Mouse (Mus musculus) CH12.LX (cell line): ENCODE results near the gene Myl9. TPM values are rescaled to one million over a fixed set of nuclear protein-coding genes. Genes with fewer than 3 reads are reported as not detected.

Experiments
- DNase-seq: peaks from one replicate; pipeline ENCODE4 v3.0.0-alpha.2; 2013; ENCODE audit errors: extremely low read depth
- H3K27ac ChIP-seq: 2 replicates; pipeline ENCODE4 v1.5.1; 2012; ENCODE audit warnings: low read depth, mild to moderate bottlenecking, control low read depth, moderate library complexity; ENCODE audit not compliant: insufficient read depth
- H3K27me3 ChIP-seq: replicated peaks from 2 replicates; pipeline ENCODE3; 2012; ENCODE audit warnings: inconsistent platforms
- H3K36me3 ChIP-seq, 2 experiments: replicated peaks in 1 of 2; 2 replicates each; pipeline versions ENCODE3 to v1.6.1; 2012; ENCODE audit warnings: inconsistent platforms in 1 of 2, low read length in 1 of 2, mild to moderate bottlenecking in 1 of 2, mixed read lengths in 1 of 2, moderate library complexity in 1 of 2; ENCODE audit not compliant: control insufficient read depth in 1 of 2, insufficient read depth in 1 of 2
- H3K4me1 ChIP-seq, 2 experiments: 2 replicates each; pipeline ENCODE4 v1.6.1; 2012; ENCODE audit warnings: inconsistent platforms in 1 of 2, moderate library complexity in 1 of 2; ENCODE audit not compliant: insufficient read depth in 2 of 2, control insufficient read depth in 1 of 2
- H3K4me2 ChIP-seq: 2 replicates; pipeline ENCODE4 v1.6.1; 2012; ENCODE audit warnings: low read depth, mild to moderate bottlenecking, control low read depth; ENCODE audit not compliant: poor library complexity, insufficient read depth, severe bottlenecking
- H3K4me3 ChIP-seq, 3 experiments: fragments of 150-350 bp in 1 of 3; sonication (generic) in 1 of 3; replicated peaks in 1 of 3; 2 replicates each; pipeline versions ENCODE3 to v1.5.1; 2011 to 2012; ENCODE audit warnings: low read depth in 2 of 3, low read length in 2 of 3, mild to moderate bottlenecking in 2 of 3, moderate library complexity in 2 of 3, control low read depth in 1 of 3, improper control_type of control experiment in 1 of 3, inconsistent platforms in 1 of 3, mixed read lengths in 1 of 3; ENCODE audit not compliant: poor library complexity in 1 of 3
- H3K79me2 ChIP-seq: replicated peaks from 2 replicates; pipeline ENCODE4 v1.6.1; 2012; ENCODE audit warnings: mild to moderate bottlenecking, moderate library complexity; ENCODE audit not compliant: control insufficient read depth, poor library complexity, insufficient read depth, severe bottlenecking; ENCODE audit errors: extremely low read depth
- H3K9ac ChIP-seq: 2 replicates; pipeline ENCODE4 v1.6.1; 2012; ENCODE audit warnings: low read depth, mild to moderate bottlenecking, control low read depth, moderate library complexity; ENCODE audit not compliant: insufficient read depth
- H3K9me3 ChIP-seq: replicated peaks from 2 replicates; pipeline ENCODE3; 2012; ENCODE audit warnings: low read length, inconsistent platforms, mixed read lengths
- BHLHE40 ChIP-seq: IDR thresholded peaks from 2 replicates; pipeline ENCODE4 v1.6.1; 2011; ENCODE audit warnings: mild to moderate bottlenecking, low read depth, low read length, improper control_type of control experiment
- CHD1 ChIP-seq: IDR thresholded peaks from 2 replicates; pipeline ENCODE4 v1.6.1; 2012; ENCODE audit warnings: low read depth, low read length, improper control_type of control experiment, inconsistent platforms
- E2F4 ChIP-seq: IDR thresholded peaks from 2 replicates; pipeline ENCODE4 v1.6.1; 2011; ENCODE audit warnings: low read depth, low read length, improper control_type of control experiment; ENCODE audit not compliant: insufficient replicate concordance
- ELF1 ChIP-seq: IDR thresholded peaks from 2 replicates; pipeline ENCODE4 v1.6.1; 2014; ENCODE audit warnings: low read depth, mild to moderate bottlenecking, inconsistent platforms, low read length, improper control_type of control experiment
- EP300 ChIP-seq: IDR thresholded peaks from 2 replicates; pipeline ENCODE4 v1.6.1; 2011; ENCODE audit warnings: low read length, improper control_type of control experiment
- ETS1 ChIP-seq: conservative IDR thresholded peaks from 2 replicates; pipeline ENCODE4 v1.6.1; 2012; ENCODE audit warnings: low read depth, mild to moderate bottlenecking, inconsistent platforms, low read length, improper control_type of control experiment, moderate library complexity
- GABPA ChIP-seq: IDR thresholded peaks from 2 replicates; pipeline ENCODE4 v1.6.1; 2012; ENCODE audit warnings: low read depth, low read length, improper control_type of control experiment, inconsistent platforms; ENCODE audit not compliant: insufficient replicate concordance
- IRF4 ChIP-seq: IDR thresholded peaks from 2 replicates; pipeline ENCODE4 v1.6.1; 2014; ENCODE audit warnings: low read depth, mild to moderate bottlenecking, inconsistent platforms, low read length, improper control_type of control experiment
- KAT2A ChIP-seq: IDR thresholded peaks from 2 replicates; pipeline ENCODE4 v1.6.1; 2012; ENCODE audit warnings: low read length, improper control_type of control experiment, inconsistent platforms; ENCODE audit not compliant: insufficient replicate concordance
- MAFK ChIP-seq: IDR thresholded peaks from 2 replicates; pipeline ENCODE4 v1.6.1; 2011; ENCODE audit warnings: low read length, improper control_type of control experiment; ENCODE audit not compliant: insufficient replicate concordance
- MAZ ChIP-seq: IDR thresholded peaks from 2 replicates; pipeline ENCODE4 v1.6.1; 2012; ENCODE audit warnings: low read depth, mild to moderate bottlenecking, inconsistent platforms, low read length, improper control_type of control experiment, moderate library complexity
- MXI1 ChIP-seq: IDR thresholded peaks from 2 replicates; pipeline ENCODE4 v1.6.1; 2011; ENCODE audit warnings: mild to moderate bottlenecking, low read depth, low read length, improper control_type of control experiment
- MYC ChIP-seq: IDR thresholded peaks from 2 replicates; pipeline ENCODE4 v1.6.1; 2011; ENCODE audit warnings: low read depth, mild to moderate bottlenecking, improper control_type of control experiment, low read length
- NELFE ChIP-seq: IDR thresholded peaks from 2 replicates; pipeline ENCODE4 v1.6.1; 2011; ENCODE audit warnings: low read depth, low read length, improper control_type of control experiment
- NRF1 ChIP-seq: IDR thresholded peaks from 2 replicates; pipeline ENCODE4 v1.6.1; 2014; ENCODE audit warnings: low read depth, mild to moderate bottlenecking, inconsistent platforms, low read length, improper control_type of control experiment, moderate library complexity
- POLR2A ChIP-seq: IDR thresholded peaks from 2 replicates; pipeline ENCODE4 v1.6.1; 2011; ENCODE audit warnings: low read depth, mild to moderate bottlenecking, improper control_type of control experiment, low read length
- POLR2AphosphoS2 ChIP-seq: IDR thresholded peaks from 2 replicates; pipeline ENCODE4 v1.6.1; 2011; ENCODE audit warnings: low read depth, low read length, improper control_type of control experiment
- RCOR1 ChIP-seq: conservative IDR thresholded peaks from 2 replicates; pipeline ENCODE4 v1.6.1; 2012; ENCODE audit warnings: low read depth, mild to moderate bottlenecking, inconsistent platforms, low read length, improper control_type of control experiment
- SIN3A ChIP-seq: IDR thresholded peaks from 2 replicates; pipeline ENCODE4 v1.6.1; 2012; ENCODE audit warnings: low read length, improper control_type of control experiment, inconsistent platforms
- SMC3 ChIP-seq: IDR thresholded peaks from 2 replicates; pipeline ENCODE4 v1.6.1; 2011; ENCODE audit warnings: low read depth, low read length, improper control_type of control experiment
- USF1 ChIP-seq: IDR thresholded peaks from 2 replicates; pipeline ENCODE4 v1.6.1; 2014; ENCODE audit warnings: low read depth, mild to moderate bottlenecking, inconsistent platforms, low read length, improper control_type of control experiment
- USF2 ChIP-seq: conservative IDR thresholded peaks from 2 replicates; pipeline ENCODE4 v1.6.1; 2011; ENCODE audit warnings: low read depth, low read length, improper control_type of control experiment
- ZC3H11A ChIP-seq: IDR thresholded peaks from 2 replicates; pipeline ENCODE4 v1.6.1; 2012; ENCODE audit warnings: low read depth, mild to moderate bottlenecking, inconsistent platforms, low read length, improper control_type of control experiment
- ZKSCAN1 ChIP-seq: IDR thresholded peaks from 2 replicates; pipeline ENCODE4 v1.6.1; 2012; ENCODE audit warnings: low read depth, inconsistent platforms, low read length, improper control_type of control experiment, borderline replicate concordance
- dilution Hi-C: fragments of 300-500 bp; cut with MboI; formaldehyde crosslinking; loops from 2 replicates; pipeline ENCODE4 v1.14.3; 2020; ENCODE audit warnings: low sequenced_read_pairs; ENCODE audit not compliant: extremely low pct_unique_long_range_greater_than_20kb, extremely low pct_ligation_motif_present
- in situ Hi-C: fragments of 300-500 bp; cut with MboI; formaldehyde crosslinking; loops from 3 replicates; pipeline ENCODE4 v1.14.3; 2019; ENCODE audit warnings: low sequenced_read_pairs, low pct_ligation_motif_present, low pct_unique_long_range_greater_than_20kb, mixed read lengths
- polyA plus RNA-seq: library from polyadenylated mRNA; unstranded; fragments of >175 nt; gene quantifications from 2 replicates; pipeline ENCODE4 v1.2.1, GENCODE M21; 2012; ENCODE audit warnings: low read depth; ENCODE audit not compliant: insufficient read length
- total RNA-seq, 2 experiments: library from RNA; depleted of rRNA; stranded (reverse); fragments of 300-350 nt in 1 of 2; fragments of >200 nt in 1 of 2; gene quantifications; 2 replicates each; pipeline ENCODE4 v1.2.3; 2012 to 2014

Gene Myl9
- total and polyA plus RNA-seq, 3 experiments, result not detected

- in situ Hi-C loops, result no loop called here
- peaks cover 0 to 3% of the 10 kb centered on the region in 2 experiments; a peak in 1 of 4 replicates for H3K4me1 ChIP-seq
- TF ChIP-seq USF1 (no peak), MYC (no peak), ZKSCAN1 (no peak), E2F4 (no peak), BHLHE40 (no peak), CHD1 (no peak), EP300 (no peak)
- TF ChIP-seq, all 38 proteins: peak for 0
Observed at GRCm38 (mm10) chr2:156803698-156804372, 28.6 kb downstream of the Myl9 start.

GRCm38 (mm10) chr2:156804589-156804988, 29.4 kb downstream of the Myl9 start:
- no peaks in the 10 kb centered on the region for H3K9me3 ChIP-seq
- H3K4me2 ChIP-seq, result no peak overlapping the region
- TF ChIP-seq USF2, result no peak
- TF ChIP-seq POLR2A, result no peak
- no peak for TF ChIP-seq IRF4
- TF ChIP-seq USF1, result no peak
- TF ChIP-seq RCOR1, result no peak
- no peak for TF ChIP-seq GABPA
- no peak for TF ChIP-seq NRF1
- TF ChIP-seq NELFE, result no peak
- TF ChIP-seq ZKSCAN1, result no peak
- TF ChIP-seq EP300, result no peak
- TF ChIP-seq KAT2A, result no peak
- TF ChIP-seq ETS1, result no peak
- no peak for TF ChIP-seq POLR2AphosphoS2
- TF ChIP-seq ELF1, result no peak
- TF ChIP-seq MAZ, result no peak
- TF ChIP-seq SMC3, result no peak
- TF ChIP-seq SIN3A, result no peak
- no peak for TF ChIP-seq ZC3H11A
- TF ChIP-seq MAFK, result no peak
- TF ChIP-seq MXI1, result no peak
- TF ChIP-seq, all 38 proteins: peak for 0
- Histone ChIP-seq H3K27ac (no peak overlapping the region), H3K27me3 (peaks cover 15% of the 10 kb centered on the region), H3K4me1 (peaks cover 0 to 4% of the 10 kb centered on the region in 2 experiments; a peak in 2 of 4 replicates), H3K9ac (no peak overlapping the region), H3K4me3 (no peak overlapping the region), H3K36me3 (no peaks in the 10 kb centered on the region), H3K79me2 (no peaks in the 10 kb centered on the region)
- in situ Hi-C loops, result no loop called here
- dilution Hi-C loops, result no loop called here
- no peak for DNase-seq

More at GRCm38 (mm10) chr2:156803698-156804372, 28.6 kb downstream of the Myl9 start:
- peaks cover 22% of the 10 kb centered on the region for H3K27me3 ChIP-seq
- H3K36me3 ChIP-seq, result no peaks in the 10 kb centered on the region
- no peak for DNase-seq
- dilution Hi-C loops, result no loop called here
- H3K9ac ChIP-seq, result no peak overlapping the region
- no peak overlapping the region for H3K27ac ChIP-seq
- no peaks in the 10 kb centered on the region for H3K79me2 ChIP-seq
- no peak overlapping the region for H3K4me2 ChIP-seq
- H3K4me3 ChIP-seq, result no peak overlapping the region
- H3K9me3 ChIP-seq, result peaks cover 2% of the 10 kb centered on the region
